Mouse (Mus musculus): ENCODE data around the gene Hoxb8. TPM values are rescaled to one million over a fixed set of nuclear protein-coding genes. Genes with fewer than 3 reads are reported as not detected.

Hoxb8 gene
- polyA plus RNA-seq, 1 experiment: 1.9 TPM

DNA sequence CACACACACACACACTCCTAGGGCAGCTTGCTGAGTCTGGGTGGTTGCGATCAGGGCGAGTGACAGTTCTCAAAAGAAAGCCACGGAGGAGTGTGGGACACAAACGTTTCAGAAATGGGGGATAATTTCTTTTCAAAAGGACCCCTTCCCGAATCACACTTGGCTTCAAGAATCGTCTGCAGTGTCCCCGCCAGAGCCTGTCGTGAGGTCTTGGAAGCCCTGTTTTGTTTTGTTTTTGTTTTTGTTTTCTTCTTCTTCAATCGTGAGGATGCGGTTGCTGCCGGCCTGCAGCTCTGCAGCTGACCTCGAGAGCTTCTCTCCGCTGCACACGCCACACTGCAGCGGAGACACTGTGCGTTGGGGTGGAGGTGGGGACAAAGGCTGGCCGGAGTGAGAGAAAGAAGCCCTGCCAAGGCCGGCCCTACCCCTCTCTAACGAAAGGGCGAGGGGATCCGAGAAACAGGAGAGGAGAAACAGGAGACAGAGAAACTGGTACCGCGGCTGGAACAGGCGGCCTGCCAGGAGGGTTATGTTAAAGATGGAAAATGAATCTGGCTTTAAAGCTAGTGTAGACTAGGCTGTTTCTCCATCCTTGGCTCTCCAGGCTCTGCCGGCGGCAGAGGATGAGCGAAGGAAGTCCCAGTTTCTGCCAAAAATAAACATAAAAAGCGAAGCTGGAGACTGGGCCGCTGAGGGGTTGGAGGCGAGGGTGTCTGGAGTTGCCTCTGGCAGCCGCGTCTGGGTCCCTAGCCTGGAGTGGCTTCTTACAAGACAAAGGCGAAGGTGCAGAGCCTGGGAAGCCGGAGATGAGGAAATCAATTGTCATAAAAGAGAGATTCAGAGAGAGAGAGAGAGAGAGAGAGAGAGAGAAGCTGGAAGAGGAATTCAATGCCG, 4.3 kb upstream of the Hoxb8 start:
- Histone ChIP-seq H3K4me3 (ENCODE audit: insufficient read depth, low read depth, low read length) (peak overlapping the region; percentile 40), H3K27ac (replicated peaks; ENCODE audit: low read depth, low read length) (no peak overlapping the region)

GRCm38 (mm10) chr11:96278324-96278723, 3.4 kb upstream of the Hoxb8 start:
- H3K4me3 ChIP-seq (ENCODE audit: insufficient read depth, low read depth, low read length): peak overlapping the region; percentile 2
- H3K27ac ChIP-seq (replicated peaks; ENCODE audit: low read depth, low read length): no peak overlapping the region

More for the DNA sequence above, 4.3 kb upstream of the Hoxb8 start:
- H3K4me1 ChIP-seq (ENCODE audit: control insufficient read depth, insufficient read depth, insufficient read length, low read length): no peaks in the 10 kb centered on the region

GRCm38 (mm10) chr11:96278773-96279172, 2.9 kb upstream of the Hoxb8 start:
- no peak overlapping the region for H3K27ac ChIP-seq (replicated peaks; ENCODE audit: low read depth, low read length)
- no peak overlapping the region for H3K4me3 ChIP-seq (ENCODE audit: insufficient read depth, low read depth, low read length)
- no peaks in the 10 kb centered on the region for H3K4me1 ChIP-seq (ENCODE audit: control insufficient read depth, insufficient read depth, insufficient read length, low read length)

More at GRCm38 (mm10) chr11:96278324-96278723, 3.4 kb upstream of the Hoxb8 start:
- no peaks in the 10 kb centered on the region for H3K4me1 ChIP-seq (ENCODE audit: control insufficient read depth, insufficient read depth, insufficient read length, low read length)

- Histone ChIP-seq H3K4me1 (ENCODE audit: control insufficient read depth, insufficient read depth, insufficient read length, low read length) (no peaks in the 10 kb centered on the region), H3K27ac (replicated peaks; ENCODE audit: low read depth, low read length) (no peak overlapping the region), H3K4me3 (ENCODE audit: insufficient read depth, low read depth, low read length) (peak overlapping the region; percentile 28; the same call in 1 of the 2 replicates)
Observed at GRCm38 (mm10) chr11:96279421-96280233, 2.1 kb upstream of the Hoxb8 start.

GRCm38 (mm10) chr11:96280399-96281378, 1.0 kb upstream of the Hoxb8 start:
- Histone ChIP-seq H3K4me3 (ENCODE audit: insufficient read depth, low read depth, low read length) (peak overlapping the region; percentile 35; the same call in 1 of the 2 replicates), H3K4me1 (ENCODE audit: control insufficient read depth, insufficient read depth, insufficient read length, low read length) (no peaks in the 10 kb centered on the region), H3K27ac (replicated peaks; ENCODE audit: low read depth, low read length) (no peak overlapping the region)

- Histone ChIP-seq H3K4me1 (ENCODE audit: control insufficient read depth, insufficient read depth, insufficient read length, low read length) (no peaks in the 10 kb centered on the region), H3K4me3 (ENCODE audit: insufficient read depth, low read depth, low read length) (peak overlapping the region; percentile 35), H3K27ac (replicated peaks; ENCODE audit: low read depth, low read length) (no peak overlapping the region)
Observed at GRCm38 (mm10) chr11:96281396-96281795, 309 bp upstream of the Hoxb8 start.

DNA sequence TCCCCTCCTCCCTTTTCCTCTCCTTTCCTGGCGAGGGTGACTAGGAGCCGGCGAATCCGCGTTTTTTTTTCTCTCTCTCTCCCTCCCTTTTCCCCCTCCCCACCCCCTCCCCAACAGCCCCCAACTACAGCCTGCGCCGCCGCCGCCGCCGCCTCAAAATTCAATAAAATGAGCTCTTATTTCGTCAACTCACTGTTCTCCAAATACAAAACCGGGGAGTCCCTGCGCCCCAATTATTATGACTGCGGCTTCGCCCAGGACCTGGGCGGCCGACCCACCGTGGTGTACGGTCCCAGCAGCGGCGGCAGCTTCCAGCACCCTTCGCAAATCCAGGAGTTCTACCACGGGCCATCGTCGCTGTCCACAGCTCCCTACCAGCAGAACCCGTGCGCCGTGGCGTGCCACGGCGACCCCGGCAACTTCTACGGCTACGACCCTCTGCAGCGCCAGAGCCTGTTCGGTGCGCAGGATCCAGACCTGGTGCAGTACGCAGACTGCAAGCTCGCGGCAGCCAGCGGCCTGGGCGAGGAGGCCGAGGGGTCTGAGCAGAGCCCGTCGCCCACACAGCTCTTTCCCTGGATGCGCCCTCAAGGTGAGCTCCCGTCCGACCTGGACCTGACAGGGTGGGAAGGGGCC, 1.2 kb downstream of the Hoxb8 start:
- Histone ChIP-seq H3K4me3 (ENCODE audit: insufficient read depth, low read depth, low read length) (peak overlapping the region; percentile 58), H3K27ac (replicated peaks; ENCODE audit: low read depth, low read length) (no peak overlapping the region)

GRCm38 (mm10) chr11:96284041-96284749, 2.5 kb downstream of the Hoxb8 start:
- Histone ChIP-seq H3K4me3 (ENCODE audit: insufficient read depth, low read depth, low read length) (peak overlapping the region; percentile 77), H3K4me1 (ENCODE audit: control insufficient read depth, insufficient read depth, insufficient read length, low read length) (no peaks in the 10 kb centered on the region), H3K27ac (replicated peaks; ENCODE audit: low read depth, low read length) (peak overlapping the region; percentile 96)

More for the DNA sequence above, 1.2 kb downstream of the Hoxb8 start:
- H3K4me1 ChIP-seq (ENCODE audit: control insufficient read depth, insufficient read depth, insufficient read length, low read length): no peaks in the 10 kb centered on the region

DNA sequence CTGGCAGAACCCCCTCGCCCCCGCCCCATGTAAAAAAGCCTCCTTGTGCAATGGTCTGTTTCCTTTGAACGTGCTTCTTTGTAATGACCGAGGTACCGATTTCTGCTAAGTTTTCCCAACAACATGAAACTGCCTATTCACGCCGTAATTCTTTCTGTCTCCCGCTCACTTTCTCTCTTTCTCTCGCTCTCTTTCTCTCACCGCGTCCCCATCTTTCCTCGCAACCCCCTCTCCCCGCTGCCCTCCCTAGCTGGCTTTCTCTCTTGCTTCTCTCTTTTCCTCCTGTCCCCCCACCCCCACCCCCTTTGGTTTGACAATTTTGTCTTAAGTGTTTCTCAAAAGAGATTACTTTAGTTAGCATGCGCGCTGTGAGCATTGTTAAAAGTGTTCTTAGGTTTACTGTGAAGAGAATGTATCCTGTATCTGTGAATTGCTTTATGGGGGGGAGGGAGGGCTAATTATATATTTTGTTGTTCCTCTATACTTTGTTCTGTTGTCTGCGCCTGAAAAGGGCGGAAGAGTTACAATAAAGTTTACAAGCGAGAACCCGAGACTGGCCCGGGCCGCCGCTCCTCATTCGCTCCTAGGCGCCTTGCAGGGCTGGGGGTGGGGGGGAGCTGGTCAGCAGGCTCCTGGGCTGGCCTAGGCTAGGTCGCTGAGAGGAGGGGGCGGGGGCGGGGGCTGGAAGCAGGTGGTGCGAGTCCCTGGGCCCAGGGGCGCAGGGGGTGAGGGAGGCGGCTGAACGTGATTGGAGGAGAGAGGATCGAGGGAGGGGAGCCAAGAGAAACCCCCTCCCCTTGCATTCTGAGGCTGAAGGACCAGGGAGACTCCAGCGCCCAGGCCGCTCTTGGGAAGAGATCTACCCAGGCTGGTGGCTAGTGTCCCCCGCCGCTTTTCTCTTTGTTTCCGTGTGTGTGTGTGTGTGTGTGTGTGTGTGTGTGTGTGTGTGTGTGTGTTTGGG, 3.3 kb downstream of the Hoxb8 start:
- Histone ChIP-seq H3K4me1 (ENCODE audit: control insufficient read depth, insufficient read depth, insufficient read length, low read length) (no peaks in the 10 kb centered on the region), H3K4me3 (ENCODE audit: insufficient read depth, low read depth, low read length) (peak overlapping the region; percentile 77), H3K27ac (replicated peaks; ENCODE audit: low read depth, low read length) (peak overlapping the region; percentile 95)

DNA sequence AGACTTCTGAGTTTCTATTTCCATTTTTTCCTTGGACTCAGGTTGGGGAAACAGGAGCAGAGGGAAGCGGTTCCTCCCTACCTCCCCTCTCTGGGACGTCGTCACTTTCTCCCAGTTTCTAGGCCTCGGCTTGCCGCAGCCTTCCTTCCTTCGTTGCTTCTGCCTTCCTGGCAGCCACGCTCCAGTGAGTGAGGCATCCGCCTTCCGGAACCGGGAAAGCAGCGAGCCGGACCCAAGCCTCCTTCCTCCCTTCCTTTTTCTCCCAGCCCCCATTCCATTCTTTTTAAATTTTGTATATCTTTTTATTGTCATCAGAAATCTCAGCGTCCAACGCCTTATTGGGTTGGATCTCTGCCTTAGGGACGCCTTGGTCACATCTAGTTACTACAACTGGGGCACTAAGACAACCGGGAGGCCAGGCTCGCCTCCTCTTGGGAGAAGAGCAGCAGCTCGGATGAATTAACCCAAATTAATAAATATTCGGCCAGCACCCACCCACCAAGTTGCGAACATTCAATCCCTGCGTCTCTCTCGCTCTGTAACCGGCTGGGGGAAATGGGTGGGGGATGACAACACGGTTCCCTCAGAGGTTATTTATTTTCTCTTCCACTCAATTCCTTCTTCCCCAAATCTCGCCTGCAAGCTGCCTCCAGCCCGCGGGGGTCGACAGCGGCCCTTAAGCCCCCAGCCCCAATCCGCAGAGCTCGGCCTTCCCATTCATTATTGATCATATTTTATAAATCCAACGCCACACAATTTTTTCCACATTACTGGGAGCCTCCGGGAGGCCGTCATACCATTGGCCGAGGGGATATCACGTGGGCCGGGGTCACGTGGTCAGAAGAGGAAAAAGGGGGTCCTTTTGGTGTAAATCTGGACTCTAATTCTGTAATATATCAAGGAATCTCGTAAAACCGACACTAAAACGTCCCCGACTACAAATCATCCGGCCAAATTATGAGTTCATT, 4.3 kb downstream of the Hoxb8 start, which contains the start of gene Hoxb7:
Gene Hoxb7, plus strand, starts transcription at position 853 of the 968 bp plus-strand sequence.
- Histone ChIP-seq H3K4me1 (ENCODE audit: control insufficient read depth, insufficient read depth, insufficient read length, low read length) (no peaks in the 10 kb centered on the region), H3K4me3 (ENCODE audit: insufficient read depth, low read depth, low read length) (peak within 1 kb of the TSS; percentile 77), H3K27ac (replicated peaks; ENCODE audit: low read depth, low read length) (peak within 1 kb of the TSS; percentile 95)

DNA sequence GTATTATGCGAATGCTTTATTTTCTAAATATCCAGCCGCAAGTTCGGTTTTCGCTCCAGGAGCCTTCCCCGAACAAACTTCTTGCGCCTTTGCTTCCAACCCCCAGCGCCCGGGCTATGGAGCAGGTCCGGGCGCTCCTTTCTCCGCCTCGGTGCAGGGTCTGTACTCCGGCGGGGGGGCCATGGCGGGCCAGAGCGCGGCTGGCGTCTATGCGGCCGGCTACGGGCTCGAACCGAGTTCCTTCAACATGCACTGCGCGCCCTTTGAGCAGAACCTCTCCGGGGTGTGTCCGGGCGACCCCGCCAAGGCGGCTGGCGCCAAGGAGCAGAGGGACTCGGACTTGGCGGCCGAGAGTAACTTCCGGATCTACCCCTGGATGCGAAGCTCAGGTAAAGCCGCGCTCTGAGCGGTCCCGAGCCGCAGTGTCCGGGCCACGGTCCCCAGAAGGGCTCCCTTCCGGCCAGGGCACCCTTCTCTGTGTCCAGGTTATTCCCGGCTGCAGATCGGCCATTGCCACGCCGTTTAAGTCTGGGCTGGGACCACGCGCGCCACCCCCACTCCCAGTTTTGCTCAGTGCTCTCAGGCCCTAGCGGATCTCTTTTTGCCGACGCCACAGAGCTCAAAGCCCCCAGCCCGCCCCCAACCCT, 5.2 kb downstream of the Hoxb8 start:
- Histone ChIP-seq H3K4me1 (ENCODE audit: control insufficient read depth, insufficient read depth, insufficient read length, low read length) (no peaks in the 10 kb centered on the region), H3K27ac (replicated peaks; ENCODE audit: low read depth, low read length) (peak overlapping the region; percentile 68), H3K4me3 (ENCODE audit: insufficient read depth, low read depth, low read length) (peak overlapping the region; percentile 77)
